Mouse (Mus musculus) liver, embryonic 16.5 days (tissue): ENCODE data around the gene Sertad2. TPM values are rescaled to one million over a fixed set of nuclear protein-coding genes. Genes with fewer than 3 reads are reported as not detected.
A peak's percentile ranks its signal among the peaks of the same experiment; 100 is the strongest.

ENCODE experiments used
- ATAC-seq: fragments of 200-750 bp; cut with Nextera tagmentation; 2 replicates; pipeline ENCODE4 v1.8.0; 2017; ENCODE audit warnings: low read depth, mild to moderate bottlenecking, moderate number of reproducible peaks, moderate library complexity
- H3K27ac ChIP-seq: fragments of 300-500 bp; sonication (generic); 2 replicates; pipeline ENCODE4 v1.5.1; 2014; ENCODE audit warnings: mild to moderate bottlenecking, low read length
- H3K27me3 ChIP-seq: fragments of 300-500 bp; sonication (generic); 2 replicates; pipeline ENCODE4 v1.6.1; 2014; ENCODE audit warnings: low read depth, low read length, mixed read lengths; ENCODE audit not compliant: control insufficient read depth, insufficient read depth
- H3K36me3 ChIP-seq: fragments of 300-500 bp; sonication (generic); 2 replicates; pipeline ENCODE4 v1.6.1; 2014; ENCODE audit warnings: mild to moderate bottlenecking; ENCODE audit not compliant: control insufficient read depth, insufficient read depth
- H3K4me1 ChIP-seq: fragments of 300-500 bp; sonication (generic); 2 replicates; pipeline ENCODE4 v1.6.1; 2014; ENCODE audit warnings: low read depth, low read length, mixed read lengths; ENCODE audit not compliant: control insufficient read depth
- H3K4me2 ChIP-seq: fragments of 300-500 bp; sonication (generic); 2 replicates; pipeline ENCODE4 v1.6.1; 2014; ENCODE audit warnings: low read depth, low read length, mixed read lengths
- H3K4me3 ChIP-seq: fragments of 300-500 bp; sonication (generic); 2 replicates; pipeline ENCODE4 v1.5.1; 2014; ENCODE audit warnings: low read depth, mild to moderate bottlenecking, low read length
- H3K9ac ChIP-seq: fragments of 300-500 bp; sonication (generic); 2 replicates; pipeline ENCODE4 v1.6.1; 2014; ENCODE audit warnings: low read depth, low read length
- H3K9me3 ChIP-seq: fragments of 300-500 bp; sonication (generic); replicated peaks from 2 replicates; pipeline ENCODE4 v1.6.1; 2016; ENCODE audit warnings: low read length; ENCODE audit not compliant: control insufficient read depth
- WGBS: fragments of 180-500 bp; shearing (Covaris S2); extraction: QIAGEN DNeasy Blood & Tissue Kit; methylation state at CpG from one replicate; pipeline ENCODE4 v1.1.7; 2014; ENCODE audit not compliant: insufficient replicate concordance; 5-methylcytosine and 5-hydroxymethylcytosine counted together
- polyA plus RNA-seq: library from polyadenylated mRNA; unstranded; fragments of >200 nt; fragmentation: Nextera tagmentation; extraction: Ambion mirVana; gene quantifications from 2 replicates; pipeline ENCODE4 v1.2.1, GENCODE M21; 2015

Sertad2 gene
- polyA plus RNA-seq, 1 experiment from 2014 or later, result 34.9 TPM

DNA sequence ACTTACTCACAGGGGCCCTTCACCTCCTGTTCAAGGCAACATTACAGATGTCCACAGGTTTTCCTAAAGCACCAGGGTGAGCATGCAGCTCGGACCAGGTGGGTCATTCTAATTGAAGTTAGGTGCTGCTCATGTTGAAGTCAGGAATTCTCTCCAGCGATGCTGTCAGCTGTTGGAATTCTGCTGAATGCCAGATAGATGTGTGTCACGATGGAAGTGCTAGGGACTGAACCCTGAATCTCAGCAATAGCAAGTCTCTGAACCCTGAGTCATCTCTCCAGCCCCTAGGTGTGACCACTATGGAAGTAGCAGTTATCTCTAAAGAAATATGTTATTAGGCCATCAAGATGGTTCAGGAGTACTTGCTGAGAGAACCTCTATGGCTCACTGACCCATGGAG is 102.5 kb downstream of the Sertad2 start:
- H3K27ac ChIP-seq, result no peak overlapping the region
- no peak overlapping the region for H3K9ac ChIP-seq
- WGBS, result 69% methylated on average over 3 of the region's 3 CpGs
- ATAC-seq, result no peak
- peaks cover under 1% of the 10 kb centered on the region for H3K4me1 ChIP-seq
- peaks cover 18% of the 10 kb centered on the region for H3K36me3 ChIP-seq
- no peaks in the 10 kb centered on the region for H3K27me3 ChIP-seq
- no peak overlapping the region for H3K4me3 ChIP-seq
- H3K9me3 ChIP-seq, result no peaks in the 10 kb centered on the region
- no peak overlapping the region for H3K4me2 ChIP-seq

- no peak for ATAC-seq
- peaks cover 18% of the 10 kb centered on the region for H3K36me3 ChIP-seq
- no peaks in the 10 kb centered on the region for H3K27me3 ChIP-seq
- no peak overlapping the region for H3K9ac ChIP-seq
- no peak overlapping the region for H3K27ac ChIP-seq
- no peak overlapping the region for H3K4me2 ChIP-seq
- H3K9me3 ChIP-seq, result no peaks in the 10 kb centered on the region
- H3K4me3 ChIP-seq, result no peak overlapping the region
- WGBS, result 69% methylated on average over 6 of the region's 6 CpGs
- no peaks in the 10 kb centered on the region; the same call in 1 of the 2 replicates for H3K4me1 ChIP-seq
These were observed 103.1 kb downstream of the Sertad2 start for GRCm38 (mm10) chr11:20646142-20646541.

GRCm38 (mm10) chr11:20646986-20647726 is 104.1 kb downstream of the Sertad2 start:
- no peak overlapping the region for H3K9ac ChIP-seq
- no peak overlapping the region for H3K4me3 ChIP-seq
- no peaks in the 10 kb centered on the region for H3K27me3 ChIP-seq
- no peak overlapping the region for H3K27ac ChIP-seq
- H3K4me1 ChIP-seq, result no peaks in the 10 kb centered on the region; the same call in 1 of the 2 replicates
- peaks cover 18% of the 10 kb centered on the region for H3K36me3 ChIP-seq
- no peak overlapping the region for H3K4me2 ChIP-seq
- no peaks in the 10 kb centered on the region for H3K9me3 ChIP-seq
- 75% methylated on average over 10 of the region's 10 CpGs for WGBS
- ATAC-seq, result no peak

- Histone ChIP-seq H3K4me3 (no peak overlapping the region), H3K4me1 (no peaks in the 10 kb centered on the region; the same call in 1 of the 2 replicates), H3K9ac (no peak overlapping the region), H3K36me3 (peaks cover 18% of the 10 kb centered on the region), H3K9me3 (no peaks in the 10 kb centered on the region), H3K4me2 (no peak overlapping the region), H3K27me3 (no peaks in the 10 kb centered on the region), H3K27ac (no peak overlapping the region)
- ATAC-seq, result peak; percentile 7; the same call in 1 of the 2 replicates
- 72% methylated on average over 19 of the region's 19 CpGs for WGBS
These were observed 105.0 kb downstream of the Sertad2 start for GRCm38 (mm10) chr11:20647902-20648625.

GRCm38 (mm10) chr11:20649477-20649876 is 106.4 kb downstream of the Sertad2 start:
- H3K9me3 ChIP-seq, result no peaks in the 10 kb centered on the region
- no peak overlapping the region for H3K4me3 ChIP-seq
- peaks cover 23% of the 10 kb centered on the region for H3K36me3 ChIP-seq
- 88% methylated on average over 5 of the region's 5 CpGs for WGBS
- H3K4me2 ChIP-seq, result no peak overlapping the region
- ATAC-seq, result no peak
- H3K27me3 ChIP-seq, result no peaks in the 10 kb centered on the region
- no peak overlapping the region for H3K9ac ChIP-seq
- no peak overlapping the region for H3K27ac ChIP-seq
- H3K4me1 ChIP-seq, result no peaks in the 10 kb centered on the region

GRCm38 (mm10) chr11:20650006-20650639 is 107.1 kb downstream of the Sertad2 start:
- 90% methylated on average over 17 of the region's 17 CpGs for WGBS
- no peak overlapping the region for H3K9ac ChIP-seq

GRCm38 (mm10) chr11:20651166-20651565 is 108.1 kb downstream of the Sertad2 start:
- Histone ChIP-seq H3K9ac (no peak overlapping the region), H3K27me3 (no peaks in the 10 kb centered on the region), H3K9me3 (no peaks in the 10 kb centered on the region), H3K4me2 (no peak overlapping the region), H3K4me3 (no peak overlapping the region), H3K36me3 (peaks cover 23% of the 10 kb centered on the region), H3K4me1 (peaks cover 7% of the 10 kb centered on the region; the same call in 1 of the 2 replicates), H3K27ac (no peak overlapping the region)
- 0 out of 2 replicates have a peak, but pooled peaks have one; percentile 25 for ATAC-seq
- 78% methylated on average over 1 of the region's 1 CpGs for WGBS

More at GRCm38 (mm10) chr11:20650006-20650639, 107.1 kb downstream of the Sertad2 start:
- no peak overlapping the region for H3K4me2 ChIP-seq
- ATAC-seq, result no peak
- peaks cover 23% of the 10 kb centered on the region for H3K36me3 ChIP-seq
- no peaks in the 10 kb centered on the region for H3K27me3 ChIP-seq
- no peak overlapping the region for H3K4me3 ChIP-seq
- peaks cover under 1% of the 10 kb centered on the region; the same call in 1 of the 2 replicates for H3K4me1 ChIP-seq
- H3K27ac ChIP-seq, result no peak overlapping the region
- H3K9me3 ChIP-seq, result no peaks in the 10 kb centered on the region

DNA sequence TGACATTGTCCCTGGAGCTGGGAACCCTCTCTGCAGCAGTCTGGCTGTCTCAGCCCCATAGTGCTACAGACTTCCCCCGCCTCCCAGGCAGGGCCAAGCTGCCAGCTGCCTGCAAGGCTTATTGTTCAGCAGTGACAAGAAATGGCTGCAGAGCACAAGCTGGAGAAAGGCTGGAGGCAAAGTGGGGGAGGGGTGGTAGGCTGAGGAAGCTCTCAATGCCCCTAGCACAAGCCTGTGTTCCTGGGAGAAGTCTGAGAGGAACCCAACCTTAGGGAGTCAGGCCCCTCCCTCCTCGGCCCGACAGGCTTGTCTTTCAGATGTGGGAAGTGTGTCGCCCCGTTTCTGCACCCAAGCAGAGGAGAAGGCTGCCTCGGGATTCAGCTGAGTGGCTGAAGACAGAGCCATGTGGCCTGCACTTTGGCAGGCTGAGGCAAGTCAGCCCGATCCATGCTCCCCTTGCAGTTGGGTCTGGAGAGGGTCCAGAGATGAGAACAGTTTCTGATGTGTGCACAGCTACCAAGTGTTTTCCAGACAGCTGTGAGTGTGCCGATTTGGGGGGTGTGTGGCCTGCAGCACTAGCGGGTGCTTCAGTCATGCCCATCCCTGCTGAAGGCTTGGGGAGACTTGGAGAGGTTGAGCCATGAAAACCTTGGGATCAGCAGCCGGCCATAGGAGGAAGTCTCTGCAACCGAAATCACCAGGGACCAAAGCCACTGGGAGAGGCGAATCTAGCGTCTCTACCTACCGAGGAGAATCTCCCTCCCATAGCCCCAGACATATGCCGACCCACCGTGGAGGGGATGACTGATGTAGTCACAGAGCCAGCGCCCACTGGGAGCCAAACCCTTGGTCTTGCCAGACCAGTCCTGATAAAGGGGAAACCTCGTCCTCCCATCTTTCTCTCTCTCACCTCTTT is 113.0 kb downstream of the Sertad2 start:
- WGBS, result 25% methylated on average over 18 of the region's 18 CpGs
- no peaks in the 10 kb centered on the region for H3K9me3 ChIP-seq
- H3K36me3 ChIP-seq, result peaks cover 5% of the 10 kb centered on the region; the same call in 1 of the 2 replicates
- ATAC-seq, result peak; percentile 17; the same call in 1 of the 2 replicates
- H3K4me2 ChIP-seq, result peak overlapping the region; percentile 30; the same call in 1 of the 2 replicates
- H3K27me3 ChIP-seq, result no peaks in the 10 kb centered on the region
- no peak overlapping the region for H3K27ac ChIP-seq
- no peak overlapping the region for H3K4me3 ChIP-seq
- no peak overlapping the region for H3K9ac ChIP-seq
- peaks cover 11% of the 10 kb centered on the region for H3K4me1 ChIP-seq
